Mouse (Mus musculus) cortical plate, adult 2 months (tissue): ENCODE measurements around the gene Sez6l2. TPM values are rescaled to one million over a fixed set of nuclear protein-coding genes. Genes with fewer than 3 reads are reported as not detected.

ENCODE experiments used
- H3K27ac ChIP-seq: fragments of 200-500 bp; 2 replicates; pipeline ENCODE4 v1.5.1; 2012; ENCODE audit warnings: low read length, control low read depth, inconsistent platforms; ENCODE audit not compliant: insufficient read depth
- H3K4me1 ChIP-seq: fragments of 200-500 bp; 2 replicates; pipeline ENCODE4 v1.6.1; 2011; ENCODE audit warnings: low read length; ENCODE audit not compliant: control insufficient read depth, insufficient read depth
- H3K4me3 ChIP-seq: fragments of 200-500 bp; 2 replicates; pipeline ENCODE4 v1.5.1; 2011; ENCODE audit warnings: mild to moderate bottlenecking, low read length, control low read depth; ENCODE audit not compliant: insufficient read depth
- CTCF ChIP-seq: fragments of 200-500 bp; IDR thresholded peaks from 2 replicates; pipeline ENCODE4 v1.5.1; 2011; ENCODE audit warnings: mild to moderate bottlenecking, control low read depth, low read length; ENCODE audit not compliant: insufficient read depth; ENCODE audit errors: extremely low read depth
- POLR2A ChIP-seq: fragments of 200-500 bp; IDR thresholded peaks from 2 replicates; pipeline ENCODE4 v1.6.1; 2011; ENCODE audit warnings: mild to moderate bottlenecking, low read length, control low read depth; ENCODE audit not compliant: insufficient read depth; ENCODE audit errors: extremely low read depth
- polyA plus RNA-seq: library from polyadenylated mRNA; depleted of rRNA; stranded (reverse); fragments of >200 nt; gene quantifications from 2 replicates; pipeline ENCODE4 v1.2.3, GENCODE M21; 2012

Gene Sez6l2
- polyA plus RNA-seq, 1 experiment, result 236 TPM

DNA sequence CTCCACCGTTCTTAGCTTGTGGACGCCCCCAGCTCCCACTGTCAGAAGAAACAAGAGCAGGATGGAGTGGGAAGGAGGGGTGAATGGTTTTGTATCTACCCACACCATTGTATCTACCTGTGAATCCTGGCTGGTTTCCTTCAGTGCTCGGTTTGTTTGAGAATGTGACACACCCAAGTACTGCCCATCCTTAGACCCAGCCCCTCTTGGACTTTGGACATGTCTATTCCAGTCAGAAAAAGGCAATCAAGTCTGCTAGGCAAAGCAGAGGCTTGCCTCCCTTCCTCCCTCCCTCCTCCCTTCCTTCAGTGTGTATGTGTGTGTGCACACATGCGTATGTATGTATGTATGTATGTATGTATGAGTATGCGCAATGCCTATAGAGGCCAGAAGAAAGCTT is 53.3 kb downstream of the Sez6l2 start:
- Histone ChIP-seq H3K4me3 (no peak overlapping the region), H3K4me1 (no peaks in the 10 kb centered on the region; the same call in 1 of the 2 replicates), H3K27ac (no peak overlapping the region)
- TF ChIP-seq CTCF, result no peak

DNA sequence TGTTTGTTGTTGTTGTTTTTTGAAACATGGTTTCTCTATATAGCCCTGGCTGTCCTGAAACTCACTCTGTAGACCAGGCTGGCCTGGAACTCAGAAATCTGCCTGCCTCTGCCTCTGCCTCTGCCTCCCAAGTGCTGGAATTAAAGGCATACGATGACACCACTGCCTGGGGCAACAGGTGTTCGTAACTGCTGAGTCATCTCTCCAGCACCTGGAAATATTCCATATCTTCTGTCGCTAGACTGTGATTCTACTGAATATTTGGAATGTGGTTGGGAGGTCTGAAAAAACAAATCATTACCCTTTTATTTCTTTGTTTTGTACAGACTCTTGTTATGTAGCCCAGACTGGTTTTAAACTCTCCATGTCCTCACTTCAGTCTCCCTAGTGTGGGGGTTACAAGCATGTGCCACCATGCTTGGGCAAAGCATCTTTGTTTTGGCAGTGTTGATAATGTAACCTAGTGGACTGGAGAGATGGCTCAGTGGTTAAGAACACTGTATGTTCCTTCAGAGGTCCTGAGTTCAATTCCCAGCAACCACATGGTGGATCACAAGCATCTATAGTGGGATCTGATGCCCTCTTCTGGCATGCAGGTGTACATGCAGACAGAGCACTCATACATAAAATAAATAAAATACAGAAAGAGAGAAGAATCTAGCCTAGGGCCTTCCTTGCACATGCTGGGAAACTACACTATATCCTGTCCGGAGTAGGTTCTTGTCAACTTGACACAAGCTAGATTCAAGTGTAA is 53.9 kb downstream of the Sez6l2 start:
- TF ChIP-seq CTCF (no peak), POLR2A (no peak)
- no peak overlapping the region for H3K4me3 ChIP-seq
- H3K27ac ChIP-seq, result no peak overlapping the region
- H3K4me1 ChIP-seq, result peaks cover 2% of the 10 kb centered on the region; the same call in 1 of the 2 replicates

DNA sequence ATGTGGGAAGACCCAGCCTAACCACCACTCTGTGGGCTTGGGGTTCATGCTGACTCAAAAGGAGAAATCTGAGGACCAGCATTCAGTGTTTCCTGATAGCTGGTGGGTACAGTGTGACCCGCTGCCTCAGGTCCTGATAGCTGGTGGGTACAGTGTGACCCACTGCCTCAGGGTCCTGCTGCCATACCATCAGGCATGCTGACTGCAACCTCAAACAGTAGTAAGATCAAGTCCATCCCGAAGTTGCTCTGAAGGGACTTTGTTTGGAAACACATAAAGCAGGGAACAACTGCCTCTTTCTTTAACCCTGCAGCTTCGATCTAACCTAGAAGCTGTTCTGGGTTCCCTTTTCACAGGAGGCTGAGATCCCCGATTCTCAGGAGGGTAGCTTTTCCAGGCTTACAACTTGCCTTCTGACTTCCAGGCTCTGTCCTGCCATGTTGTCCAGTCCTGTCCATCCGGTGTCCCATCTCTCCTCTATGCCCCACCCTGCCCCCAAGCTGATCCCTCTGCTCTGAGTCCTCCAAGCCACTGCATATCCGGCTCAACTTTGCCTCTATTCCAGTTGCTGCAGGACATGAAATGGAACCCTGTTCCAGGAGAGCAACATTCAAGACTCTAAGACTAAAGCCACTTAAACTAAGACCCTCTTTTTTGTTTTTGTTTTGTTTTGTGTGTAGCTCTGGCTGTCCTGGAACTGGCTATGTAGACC is 57.1 kb downstream of the Sez6l2 start:
- Histone ChIP-seq H3K27ac (no peak overlapping the region), H3K4me3 (no peak overlapping the region), H3K4me1 (peaks cover 2% of the 10 kb centered on the region; the same call in 1 of the 2 replicates)
- no peak for TF ChIP-seq POLR2A
- no peak for TF ChIP-seq CTCF

GRCm38 (mm10) chr7:127008239-127009019 is 58.1 kb downstream of the Sez6l2 start:
- TF ChIP-seq CTCF, result no peak
- no peak for TF ChIP-seq POLR2A
- peak overlapping the region; percentile 62 for H3K27ac ChIP-seq
- H3K4me3 ChIP-seq, result no peak overlapping the region
- H3K4me1 ChIP-seq, result peaks cover 2% of the 10 kb centered on the region; the same call in 1 of the 2 replicates

GRCm38 (mm10) chr7:127009307-127010085 is 59.1 kb downstream of the Sez6l2 start:
- Histone ChIP-seq H3K4me1 (peaks cover 2% of the 10 kb centered on the region; the same call in 1 of the 2 replicates), H3K4me3 (no peak overlapping the region), H3K27ac (peak overlapping the region; percentile 62)
- TF ChIP-seq CTCF (no peak), POLR2A (no peak)

DNA sequence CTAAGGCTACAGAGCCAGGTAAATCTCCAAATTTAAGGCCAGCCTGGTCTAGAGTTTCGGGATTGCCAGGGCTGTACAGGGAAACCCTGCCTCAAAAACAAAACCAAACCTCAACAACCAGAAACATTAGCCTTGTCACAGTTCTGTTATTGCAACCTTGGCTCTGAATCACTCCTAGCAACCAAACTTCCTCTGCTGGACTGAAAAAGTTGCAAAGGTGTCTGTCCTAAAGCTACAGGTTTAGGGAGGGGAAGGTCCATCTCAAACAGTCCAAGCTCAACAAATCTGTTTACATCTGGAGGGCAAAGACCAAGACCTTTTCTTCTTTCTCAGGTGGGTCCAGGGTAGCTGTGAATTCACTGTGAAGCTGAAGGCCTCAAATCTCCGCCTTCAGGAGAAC is 60.7 kb downstream of the Sez6l2 start:
- no peak overlapping the region for H3K4me3 ChIP-seq
- TF ChIP-seq CTCF, result no peak
- no peak for TF ChIP-seq POLR2A
- H3K4me1 ChIP-seq, result peaks cover 2% of the 10 kb centered on the region; the same call in 1 of the 2 replicates
- no peak overlapping the region for H3K27ac ChIP-seq

DNA sequence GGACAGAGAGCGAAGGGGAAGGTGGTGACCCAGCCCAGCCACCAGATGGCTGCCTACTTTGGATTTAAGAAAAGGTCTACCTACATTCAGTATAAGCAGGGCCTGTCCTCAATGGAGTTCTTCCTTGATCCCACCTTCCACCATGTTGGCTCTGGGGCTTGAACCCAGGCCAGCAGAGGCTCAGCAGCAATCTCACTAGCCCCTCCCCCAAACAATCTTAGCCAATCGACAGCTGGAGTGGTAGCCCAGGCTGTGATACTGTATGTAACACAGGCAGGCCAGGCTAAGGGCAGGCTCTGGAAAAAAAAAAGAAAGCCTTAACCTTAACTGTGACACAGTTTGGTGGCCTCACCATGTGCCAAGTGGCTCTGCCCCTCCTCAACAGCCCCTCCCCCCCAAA is 61.4 kb downstream of the Sez6l2 start:
- no peak overlapping the region for H3K4me3 ChIP-seq

DNA sequence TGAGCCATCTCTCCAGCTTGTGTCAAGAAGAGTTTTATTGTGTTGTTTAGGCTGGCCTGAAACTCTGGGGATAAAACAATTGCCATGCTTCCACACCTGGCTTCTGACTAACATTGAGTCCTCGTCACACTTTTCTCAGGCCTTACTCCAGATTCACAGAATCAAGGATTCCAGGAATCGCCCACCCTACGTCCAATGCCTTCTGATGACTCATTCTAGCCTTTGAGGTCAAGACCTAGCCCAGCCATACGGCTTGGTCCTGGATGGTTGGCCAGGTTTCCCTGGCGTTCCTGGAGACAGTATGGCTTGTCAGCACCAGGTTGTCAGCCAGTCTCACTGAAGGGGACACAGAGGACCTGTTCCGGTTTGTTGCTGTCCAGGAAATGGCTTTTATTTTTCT is 62.0 kb downstream of the Sez6l2 start:
- TF ChIP-seq CTCF (no peak), POLR2A (no peak)
- peaks cover 2% of the 10 kb centered on the region; the same call in 1 of the 2 replicates for H3K4me1 ChIP-seq
- H3K27ac ChIP-seq, result no peak overlapping the region
- no peak overlapping the region for H3K4me3 ChIP-seq

More for the DNA sequence above, 61.4 kb downstream of the Sez6l2 start:
- H3K27ac ChIP-seq, result no peak overlapping the region
- TF ChIP-seq CTCF (no peak), POLR2A (no peak)
- H3K4me1 ChIP-seq, result peaks cover 2% of the 10 kb centered on the region; the same call in 1 of the 2 replicates

DNA sequence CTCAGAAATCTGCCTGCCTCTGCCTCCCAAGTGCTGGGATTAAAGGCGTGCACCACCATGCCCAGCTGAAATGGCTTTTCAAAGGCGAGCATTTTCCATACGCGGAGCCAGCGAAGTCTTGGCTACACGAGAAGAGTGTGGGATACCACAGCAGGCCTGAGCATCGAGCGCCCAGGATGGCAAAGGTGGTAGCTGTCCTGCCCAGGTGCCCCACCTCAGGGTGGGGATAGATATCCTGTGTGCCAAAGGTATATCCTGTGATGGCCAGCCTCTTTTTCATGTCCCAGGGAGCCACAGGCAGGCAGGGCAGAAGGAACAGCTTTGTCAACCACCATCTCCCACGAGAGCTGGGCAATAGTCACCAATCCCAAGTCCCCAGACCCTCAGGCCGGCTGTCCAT is 62.5 kb downstream of the Sez6l2 start:
- H3K4me3 ChIP-seq, result no peak overlapping the region
- H3K27ac ChIP-seq, result no peak overlapping the region
- peaks cover 2% of the 10 kb centered on the region; the same call in 1 of the 2 replicates for H3K4me1 ChIP-seq
- TF ChIP-seq POLR2A (no peak), CTCF (no peak)
